Mouse (Mus musculus) urinary bladder, postnatal 4 days (tissue): Measurements from ENCODE around the gene Col4a2.
A peak's percentile ranks its signal among the peaks of the same experiment; 100 is the strongest.
"Not testable (repeated sequence)": the region's sequence is repeated elsewhere in the genome, so short reads cannot be mapped to it uniquely, and the experiment has no call there.

Experiments
- DNase-seq, 2 experiments: peaks; one replicate each; pipeline ENCODE4 v3.0.0; 2021 to 2022; ENCODE audit warnings: low spot score in 2 of 2

Col4a2 gene

GRCm38 (mm10) chr8:11459016-11459415, 146.4 kb downstream of the Col4a2 start:
- no peak for DNase-seq

GRCm38 (mm10) chr8:11460934-11461333, 148.3 kb downstream of the Col4a2 start:
- no peak for DNase-seq

- DNase-seq, result no peak
Observed at GRCm38 (mm10) chr8:11461847-11462246, 149.2 kb downstream of the Col4a2 start.

GRCm38 (mm10) chr8:11462641-11463040, 150.0 kb downstream of the Col4a2 start:
- DNase-seq, result no peak

- DNase-seq, result no peak
Observed at GRCm38 (mm10) chr8:11463541-11463888, 150.9 kb downstream of the Col4a2 start.

GRCm38 (mm10) chr8:11463889-11464706, 151.5 kb downstream of the Col4a2 start:
- DNase-seq, result no peak

- DNase-seq, result no peak
Observed at GRCm38 (mm10) chr8:11464707-11464964, 152.0 kb downstream of the Col4a2 start.

GRCm38 (mm10) chr8:11465619-11466018, 153.0 kb downstream of the Col4a2 start:
- DNase-seq, result no peak

- not testable (repeated sequence) for DNase-seq
Observed at GRCm38 (mm10) chr8:11466528-11466927, 153.9 kb downstream of the Col4a2 start.

- no peak for DNase-seq
Observed at GRCm38 (mm10) chr8:11469095-11469494, 156.5 kb downstream of the Col4a2 start.

GRCm38 (mm10) chr8:11470694-11471093, 158.1 kb downstream of the Col4a2 start:
- no peak for DNase-seq

GRCm38 (mm10) chr8:11471309-11471708, 158.7 kb downstream of the Col4a2 start:
- no peak for DNase-seq

GRCm38 (mm10) chr8:11473072-11473471, 160.5 kb downstream of the Col4a2 start:
- DNase-seq, result no peak

GRCm38 (mm10) chr8:11475397-11475796, 162.8 kb downstream of the Col4a2 start:
- no peak for DNase-seq

GRCm38 (mm10) chr8:11475876-11476275, 163.3 kb downstream of the Col4a2 start:
- DNase-seq, result no peak

GRCm38 (mm10) chr8:11476338-11477177, 164.0 kb downstream of the Col4a2 start:
- DNase-seq, result peak in 1 of 2 experiments; percentile 61

- no peak for DNase-seq
Observed at GRCm38 (mm10) chr8:11477178-11477553, 164.6 kb downstream of the Col4a2 start.

- peak; percentile 66 to 78 for DNase-seq
Observed at GRCm38 (mm10) chr8:11477811-11478761, 165.5 kb downstream of the Col4a2 start, which contains the start of gene Rab20. Gene Rab20 (minus strand): TSS chr8:11478710.

- no peak for DNase-seq
Observed at GRCm38 (mm10) chr8:11478807-11479527, 166.4 kb downstream of the Col4a2 start.

- no peak for DNase-seq
Observed at GRCm38 (mm10) chr8:11479591-11479990, 167.0 kb downstream of the Col4a2 start.

GRCm38 (mm10) chr8:11481876-11482275, 169.3 kb downstream of the Col4a2 start:
- no peak for DNase-seq
